Mouse (Mus musculus): ENCODE results near the gene Pdzrn3.

GRCm38 (mm10) chr6:101187322-101187721, 190.4 kb downstream of the Pdzrn3 start:
- no peak for TF ChIP-seq CHD2 (IDR thresholded peaks at IDR 0.05; ENCODE audit: low read length)
- TF ChIP-seq ZC3H11A (IDR thresholded peaks at IDR 0.05; ENCODE audit: low read depth, low read length): no peak
- TF ChIP-seq CTCF (IDR thresholded peaks at IDR 0.05 in 2 of 3, conservative IDR thresholded peaks at IDR 0.05 in 1 of 3; ENCODE audit: control insufficient read depth in 1 of 3, insufficient read depth in 1 of 3, low read depth in 2 of 3, low read length in 3 of 3, poor library complexity in 1 of 3, severe bottlenecking in 1 of 3): no peak
- TF ChIP-seq BHLHE40 (IDR thresholded peaks at IDR 0.05; ENCODE audit: borderline replicate concordance, low read depth, low read length): no peak
- no peak for TF ChIP-seq SMC3 (IDR thresholded peaks at IDR 0.05; ENCODE audit: low read depth, low read length)
- no peak for TF ChIP-seq HCFC1 (IDR thresholded peaks at IDR 0.05; ENCODE audit: low read depth, low read length)
- TF ChIP-seq USF2 (IDR thresholded peaks at IDR 0.05; ENCODE audit: borderline replicate concordance in 1 of 2, insufficient read depth in 1 of 2, low read depth in 1 of 2, low read length in 2 of 2): no peak
- TF ChIP-seq TAL1 (IDR thresholded peaks at IDR 0.05; ENCODE audit: low read length): no peak
